Mouse (Mus musculus) CD4-positive, CD25-positive, alpha-beta regulatory T cell, adult 9 weeks (primary cell): ENCODE measurements around the gene Shank2. TPM values are rescaled to one million over a fixed set of nuclear protein-coding genes. Genes with fewer than 3 reads are reported as not detected.

Experiments used
- polyA plus RNA-seq: library from polyadenylated mRNA; unstranded; fragments of 100-300 nt; shearing (Covaris generic); gene quantifications from one replicate; pipeline ENCODE4 v1.2.1, GENCODE M21; 2017

Gene Shank2
- not detected for polyA plus RNA-seq

GRCm38 (mm10) chr7:144001628-144002027, at the start of gene Shank2:
Shank2 (plus strand) TSS chr7:144001928.

GRCm38 (mm10) chr7:144470545-144471059, 468.9 kb downstream of the Shank2 start, which contains the start of gene Cttn:
Cttn (minus strand) TSS chr7:144471009.

Other genes with a start within 250 kb of the Shank2 start
- 33.3 TPM for gene Osbpl5, start 244.9 kb upstream of the Shank2 start, polyA plus RNA-seq
- gene Mrgprg, start 234.9 kb upstream of the Shank2 start, polyA plus RNA-seq, result not detected
- 10.8 TPM for gene Mrgpre, start 217.4 kb upstream of the Shank2 start, polyA plus RNA-seq
- gene Nadsyn1, start 179.1 kb upstream of the Shank2 start, polyA plus RNA-seq, result 26.4 TPM
- gene Dhcr7, start 178.8 kb upstream of the Shank2 start, polyA plus RNA-seq, result 50.8 TPM
- gene Gm498, start 135.1 kb upstream of the Shank2 start, polyA plus RNA-seq, result not detected